Mouse (Mus musculus) small intestine, adult 2 months (tissue): ENCODE data around the gene Hadh.

Experiments
- CTCF ChIP-seq: fragments of 200-500 bp; IDR thresholded peaks from 2 replicates; pipeline ENCODE4 v1.5.1; 2012; ENCODE audit warnings: low read depth, mild to moderate bottlenecking, control low read depth, inconsistent platforms, low read length, moderate library complexity, mixed read lengths; ENCODE audit not compliant: insufficient replicate concordance, insufficient read length; ENCODE audit errors: extremely low read depth
- POLR2A ChIP-seq: fragments of 200-500 bp; IDR thresholded peaks from 2 replicates; pipeline ENCODE4 v1.6.1; 2012; ENCODE audit warnings: low read depth, mild to moderate bottlenecking, control low read depth, inconsistent platforms, low read length, moderate library complexity

GRCm38 (mm10) chr3:131312340-131312739 is 40.4 kb upstream of the Hadh start:
- no peak for TF ChIP-seq CTCF
- no peak for TF ChIP-seq POLR2A
